ENCODE assay signal across 8 mouse cellular contexts in the genomic region with DNA sequence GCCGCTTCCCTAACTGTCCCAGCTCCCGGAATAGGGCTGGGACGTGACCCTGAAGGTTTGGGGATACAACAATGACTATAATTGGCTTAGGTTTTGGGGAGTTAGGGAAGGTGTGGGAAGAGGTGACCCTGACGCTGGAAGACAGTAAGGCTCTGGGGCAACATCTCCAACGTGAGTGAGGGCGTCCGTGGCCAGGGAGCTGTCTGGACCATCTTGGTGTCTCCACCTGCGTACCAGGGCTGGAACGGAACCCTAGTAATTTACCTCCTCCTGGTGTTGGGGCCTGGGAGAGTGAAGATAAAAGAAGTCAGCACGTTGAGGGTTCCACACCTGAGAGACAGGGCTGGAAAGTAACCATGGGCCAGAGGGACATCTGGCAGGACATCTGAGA. TPM values are rescaled to one million over a fixed set of nuclear protein-coding genes. Genes with fewer than 3 reads are reported as not detected.
DNase-seq lines count a peak whose midpoint lies in the region; ATAC-seq and TF ChIP-seq lines count a peak whose summit lies in the region.

No protein-coding gene starts in this region.

- intact Hi-C loops in heart, postnatal 14 days (cut with DNase I), result loop anchor here (5.0 kb wide), 1 partner anchor 72 kb away; a partner anchor contains a TSS
- intact Hi-C loops in left cerebral cortex, postnatal 36 days (cut with DNase I), result no loop called here

- no peaks in the 10 kb centered on the region for H3K9me3 ChIP-seq in heart, embryonic 13.5 days
- H3K9me3 ChIP-seq in G1E (replicated peaks), result no peaks in the 10 kb centered on the region
- no peaks in the 10 kb centered on the region for H3K9me3 ChIP-seq in forebrain, embryonic 16.5 days (ENCODE audit: control insufficient read depth, low read length)
- no peaks in the 10 kb centered on the region for H3K9me3 ChIP-seq in liver, embryonic 16.5 days (replicated peaks; ENCODE audit: control insufficient read depth, low read length)

- no peak for ATAC-seq in heart, embryonic 13.5 days (ENCODE audit: extremely low read depth, insufficient number of reproducible peaks, low FRiP score, low TSS enrichment)
- ATAC-seq in G1E (ENCODE audit: extremely low read depth, insufficient number of reproducible peaks, low FRiP score, poor library complexity, severe bottlenecking), result no peak
- no peak for ATAC-seq in forebrain, embryonic 16.5 days
- ATAC-seq in liver, embryonic 16.5 days (ENCODE audit: low read depth), result no peak

- 2% methylated on average over 10 of the region's 10 CpGs for WGBS in heart, embryonic 13.5 days
- WGBS in forebrain, embryonic 16.5 days, result 5% methylated on average over 10 of the region's 10 CpGs
- 2% methylated on average over 10 of the region's 10 CpGs for WGBS in liver, embryonic 16.5 days (ENCODE audit: insufficient replicate concordance)

- no peak for TF ChIP-seq CTCF in G1E (IDR thresholded peaks at IDR 0.05; ENCODE audit: low read depth, low read length)

- DNase-seq in heart, postnatal 14 days, result no peak
- no peak for DNase-seq in G1E (ENCODE audit: low spot score)
- no peak for DNase-seq in embryo, embryonic 9.5 days (ENCODE audit: extremely low spot score)
- DNase-seq in urinary bladder, postnatal 14 days (ENCODE audit: low spot score), result no peak
- DNase-seq in left cerebral cortex, postnatal 36 days (ENCODE audit: low spot score in 2 of 2), result no peak

- no peaks in the 10 kb centered on the region for H3K27me3 ChIP-seq in heart, embryonic 13.5 days (replicated peaks)
- H3K27me3 ChIP-seq in G1E (ENCODE audit: insufficient read depth, low read length), result 0 out of 2 replicates have a peak, but pooled peaks cover 2% of the 10 kb centered on the region
- H3K27me3 ChIP-seq in forebrain, embryonic 16.5 days (replicated peaks; ENCODE audit: control insufficient read depth, insufficient read depth, low read length), result no peaks in the 10 kb centered on the region
- no peaks in the 10 kb centered on the region for H3K27me3 ChIP-seq in liver, embryonic 16.5 days (ENCODE audit: control insufficient read depth, insufficient read depth, low read depth, low read length)

- H3K4me3 ChIP-seq in heart, embryonic 13.5 days, result peak overlapping the region; percentile 75
- H3K4me3 ChIP-seq in G1E (ENCODE audit: low read depth, low read length), result peak overlapping the region; percentile 84
- H3K4me3 ChIP-seq in forebrain, embryonic 16.5 days (replicated peaks; ENCODE audit: low read length), result peak overlapping the region; percentile 59
- H3K4me3 ChIP-seq in liver, embryonic 16.5 days (ENCODE audit: low read depth, low read length), result peak overlapping the region; percentile 76

- H3K27ac ChIP-seq in heart, embryonic 13.5 days (replicated peaks), result peak overlapping the region; percentile 84
- no peak overlapping the region for H3K27ac ChIP-seq in forebrain, embryonic 16.5 days (ENCODE audit: low read length)
- H3K27ac ChIP-seq in liver, embryonic 16.5 days (ENCODE audit: low read length), result peak overlapping the region; percentile 96

- peaks cover 38% of the 10 kb centered on the region for H3K36me3 ChIP-seq in heart, embryonic 13.5 days
- peaks cover 51% of the 10 kb centered on the region for H3K36me3 ChIP-seq in G1E (replicated peaks)
- no peaks in the 10 kb centered on the region for H3K36me3 ChIP-seq in forebrain, embryonic 16.5 days (ENCODE audit: control insufficient read depth, insufficient read depth)
- H3K36me3 ChIP-seq in liver, embryonic 16.5 days (ENCODE audit: control insufficient read depth, insufficient read depth), result peaks cover 30% of the 10 kb centered on the region

- H3K4me2 ChIP-seq in heart, embryonic 13.5 days, result peak overlapping the region; percentile 97
- peak overlapping the region; percentile 67 for H3K4me2 ChIP-seq in forebrain, embryonic 16.5 days (ENCODE audit: low read length)
- peak overlapping the region; percentile 92 for H3K4me2 ChIP-seq in liver, embryonic 16.5 days (ENCODE audit: low read depth, low read length)

- H3K9ac ChIP-seq in heart, embryonic 13.5 days, result peak overlapping the region; percentile 95
- H3K9ac ChIP-seq in forebrain, embryonic 16.5 days (replicated peaks; ENCODE audit: low read depth, low read length), result peak overlapping the region; percentile 76
- H3K9ac ChIP-seq in liver, embryonic 16.5 days (ENCODE audit: low read depth, low read length), result peak overlapping the region; percentile 89

- peaks cover 68% of the 10 kb centered on the region for H3K4me1 ChIP-seq in heart, embryonic 13.5 days
- H3K4me1 ChIP-seq in G1E (ENCODE audit: insufficient read depth, low read depth, low read length), result peaks cover 60% of the 10 kb centered on the region
- peaks cover 29% of the 10 kb centered on the region for H3K4me1 ChIP-seq in forebrain, embryonic 16.5 days (replicated peaks; ENCODE audit: control insufficient read depth, insufficient read depth, low read length)
- H3K4me1 ChIP-seq in liver, embryonic 16.5 days (ENCODE audit: control insufficient read depth, low read depth, low read length), result peaks cover 51% of the 10 kb centered on the region

RNA-seq across cellular contexts. Expression of a gene that starts 0.7 kb away (rescaled TPM):
- polyA plus RNA-seq in heart, embryonic 13.5 days (2015; fragmentation: Nextera tagmentation; extraction: Ambion mirVana), result 1,093 and 1,212 TPM in 2 replicates
- total RNA-seq in heart, postnatal 14 days (2021), result 1,000 to 10,000 TPM; 1,285 to 1,330 TPM
- 742 and 832 TPM in 2 replicates for total RNA-seq in G1E (2014; fragmentation: Nextera tagmentation)
- 308 and 330 TPM in 2 replicates for total RNA-seq in G1E (2017)
- 872 and 1,137 TPM in 2 replicates for polyA plus RNA-seq in G1E (2012)
- 726 and 729 TPM in 2 replicates for polyA plus RNA-seq in forebrain, embryonic 16.5 days (2015; fragmentation: Nextera tagmentation; extraction: Ambion mirVana)
- 924 and 947 TPM in 2 replicates for polyA plus RNA-seq in liver, embryonic 16.5 days (2015; fragmentation: Nextera tagmentation; extraction: Ambion mirVana)
- 100 to 1,000 TPM; 593 to 646 TPM for total RNA-seq in left cerebral cortex, postnatal 36 days (2021)

RNA-seq across cellular contexts. Expression of a gene that starts 11.5 kb away (rescaled TPM):
- polyA plus RNA-seq in heart, embryonic 13.5 days (2015; fragmentation: Nextera tagmentation; extraction: Ambion mirVana), result 0.06 and 0.09 TPM in 2 replicates
- 10 to 100 TPM; 35.7 to 38.7 TPM for total RNA-seq in heart, postnatal 14 days (2021)
- 0.29 TPM in 1 of 2 replicates, not detected in the other for total RNA-seq in G1E (2014; fragmentation: Nextera tagmentation)
- 0.11 and 0.17 TPM in 2 replicates for total RNA-seq in G1E (2017)
- 0.27 and 0.47 TPM in 2 replicates for polyA plus RNA-seq in G1E (2012)
- 0.39 and 0.52 TPM in 2 replicates for polyA plus RNA-seq in forebrain, embryonic 16.5 days (2015; fragmentation: Nextera tagmentation; extraction: Ambion mirVana)
- polyA plus RNA-seq in liver, embryonic 16.5 days (2015; fragmentation: Nextera tagmentation; extraction: Ambion mirVana), result not detected in 2 replicates
- total RNA-seq in left cerebral cortex, postnatal 36 days (2021), result 100 to 1,000 TPM; 128 to 152 TPM

RNA-seq across cellular contexts. Expression of a gene that starts 16.1 kb away (rescaled TPM):
- polyA plus RNA-seq in heart, embryonic 13.5 days (2015; fragmentation: Nextera tagmentation; extraction: Ambion mirVana), result 0.67 and 1.0 TPM in 2 replicates
- total RNA-seq in heart, postnatal 14 days (2021), result 1 to 10 TPM; 4.5 to 5.4 TPM
- total RNA-seq in G1E (2014; fragmentation: Nextera tagmentation), result not detected in 2 replicates
- 0.33 and 0.46 TPM in 2 replicates for total RNA-seq in G1E (2017)
- polyA plus RNA-seq in G1E (2012), result 0.19 and 0.28 TPM in 2 replicates
- polyA plus RNA-seq in forebrain, embryonic 16.5 days (2015; fragmentation: Nextera tagmentation; extraction: Ambion mirVana), result 1.7 and 1.8 TPM in 2 replicates
- polyA plus RNA-seq in liver, embryonic 16.5 days (2015; fragmentation: Nextera tagmentation; extraction: Ambion mirVana), result 0.15 and 0.22 TPM in 2 replicates
- total RNA-seq in left cerebral cortex, postnatal 36 days (2021), result 1 to 10 TPM; 1.8 to 2.0 TPM

RNA-seq across cellular contexts. Expression of a gene that starts 23.0 kb away (rescaled TPM):
- 122 and 136 TPM in 2 replicates for polyA plus RNA-seq in heart, embryonic 13.5 days (2015; fragmentation: Nextera tagmentation; extraction: Ambion mirVana)
- 100 to 1,000 TPM; 158 to 159 TPM for total RNA-seq in heart, postnatal 14 days (2021)
- 81.7 and 86.7 TPM in 2 replicates for total RNA-seq in G1E (2014; fragmentation: Nextera tagmentation)
- total RNA-seq in G1E (2017), result 132 and 136 TPM in 2 replicates
- polyA plus RNA-seq in G1E (2012), result 492 and 603 TPM in 2 replicates
- polyA plus RNA-seq in forebrain, embryonic 16.5 days (2015; fragmentation: Nextera tagmentation; extraction: Ambion mirVana), result 61.1 and 71.1 TPM in 2 replicates
- polyA plus RNA-seq in liver, embryonic 16.5 days (2015; fragmentation: Nextera tagmentation; extraction: Ambion mirVana), result 80.5 and 81.5 TPM in 2 replicates
- total RNA-seq in left cerebral cortex, postnatal 36 days (2021), result 10 to 100 TPM; 76.2 to 90.0 TPM

RNA-seq across cellular contexts. Expression of a gene that starts 35.8 kb away (rescaled TPM):
- 41.4 and 43.1 TPM in 2 replicates for polyA plus RNA-seq in heart, embryonic 13.5 days (2015; fragmentation: Nextera tagmentation; extraction: Ambion mirVana)
- 10 to 100 TPM; 21.7 to 23.0 TPM for total RNA-seq in heart, postnatal 14 days (2021)
- total RNA-seq in G1E (2014; fragmentation: Nextera tagmentation) (13.9 and 20.2 TPM in 2 replicates), G1E (2017) (11.6 and 15.5 TPM in 2 replicates)
- polyA plus RNA-seq in G1E (2012), result 78.0 and 91.9 TPM in 2 replicates
- polyA plus RNA-seq in forebrain, embryonic 16.5 days (2015; fragmentation: Nextera tagmentation; extraction: Ambion mirVana), result 75.9 and 76.6 TPM in 2 replicates
- polyA plus RNA-seq in liver, embryonic 16.5 days (2015; fragmentation: Nextera tagmentation; extraction: Ambion mirVana), result 19.3 and 19.4 TPM in 2 replicates
- 10 to 100 TPM; 71.4 to 91.6 TPM for total RNA-seq in left cerebral cortex, postnatal 36 days (2021)
